Mouse (Mus musculus): ENCODE data around the gene Scamp4.

- TF ChIP-seq CTCF (IDR thresholded peaks at IDR 0.05; ENCODE audit: extremely low read depth, insufficient read depth, insufficient read length, insufficient replicate concordance) = no peak
- TF ChIP-seq POLR2A (IDR thresholded peaks at IDR 0.05; ENCODE audit: low read depth, low read length) = no peak
Observed at GRCm38 (mm10) chr10:80656863-80657623, 54.4 kb downstream of the Scamp4 start, which contains the start of gene Btbd2.
